Mouse (Mus musculus) lung, postnatal 0 days (tissue): Measurements from ENCODE around the gene Ehbp1l1.

Source experiments
- CTCF ChIP-seq: IDR thresholded peaks from 2 replicates; pipeline ENCODE4 v1.5.1; 2016; ENCODE audit warnings: antibody characterized with exemption, mild to moderate bottlenecking
- EP300 ChIP-seq: IDR thresholded peaks from 2 replicates; pipeline ENCODE4 v1.6.1; 2016; ENCODE audit warnings: antibody characterized with exemption, mild to moderate bottlenecking, control low read depth

- no peak for TF ChIP-seq CTCF
- TF ChIP-seq EP300, result no peak
These were observed 33.2 kb downstream of the Ehbp1l1 start for GRCm38 (mm10) chr19:5692913-5693396.
